Comparison of ENCODE assay signal across 17 mouse cellular contexts in genomic region chr12:87066429-87066828, GRCm38 (mm10). TPM values are rescaled to one million over a fixed set of nuclear protein-coding genes. Genes with fewer than 3 reads are reported as not detected.
A peak's percentile ranks its signal among the peaks of the same experiment; 100 is the strongest.
DNase-seq lines count a peak whose midpoint lies in the region; ATAC-seq lines count a peak whose summit lies in the region.
"Had no signal": no experiment of that assay in that cellular context is flagged by ENCODE, and none has a peak within 500 bp of the region (broad histone marks: within the 10 kb centered on the region; RNA-seq: fewer than 3 reads in every experiment).

No protein-coding gene starts in this region.

- no peak overlapping the region for H3K27ac ChIP-seq in heart, embryonic 12.5 days (ENCODE audit: poor library complexity, severe bottlenecking)
- H3K27ac ChIP-seq: liver, embryonic 15.5 days had no signal

- H3K4me1 ChIP-seq in heart, embryonic 12.5 days (replicated peaks), result no peaks in the 10 kb centered on the region
- H3K4me1 ChIP-seq: liver, embryonic 15.5 days had no signal

- no peak overlapping the region for H3K4me3 ChIP-seq in heart, embryonic 12.5 days
- H3K4me3 ChIP-seq: erythroblast, embryonic 14.5 days; liver, embryonic 15.5 days had no signal

- H3K9ac ChIP-seq in heart, embryonic 12.5 days, result no peak overlapping the region
- H3K9ac ChIP-seq: liver, embryonic 15.5 days had no signal

- 0 out of 2 replicates have a peak, but pooled peaks cover 7% of the 10 kb centered on the region for H3K27me3 ChIP-seq in heart, embryonic 12.5 days (replicated peaks)
- H3K27me3 ChIP-seq: liver, embryonic 15.5 days had no signal

- peak; percentile 41 for DNase-seq in heart, postnatal 4 days
- DNase-seq in right cerebral cortex, postnatal 10 days (ENCODE audit: low spot score in 2 of 2), result peak; percentile 47 to 59
- DNase-seq in right cerebral cortex, postnatal 4 days, result no peak
- DNase-seq in layer of hippocampus, postnatal 14 days (ENCODE audit: low spot score in 2 of 2), result peak; percentile 60 to 67
- DNase-seq in T-cell, adult 2 months (ENCODE audit: low spot score), result no peak
- no peak for DNase-seq in ovary, postnatal 14 days (ENCODE audit: low spot score)
- DNase-seq: cerebellum, adult 11-12 months; heart, adult 18-20 months; kidney, adult 9 months; right cerebral cortex, postnatal 25 days; thymus, adult 18-20 months had no signal

- no peak overlapping the region for H3K4me2 ChIP-seq in heart, embryonic 12.5 days
- H3K4me2 ChIP-seq: liver, embryonic 15.5 days had no signal

- WGBS in heart, embryonic 12.5 days, result 80% methylated on average over 5 of the region's 5 CpGs

- ATAC-seq in heart, embryonic 12.5 days (ENCODE audit: insufficient number of reproducible peaks, low FRiP score), result no peak
- ATAC-seq: CD4-positive, CD25-positive, alpha-beta regulatory T cell, adult 4 months had no signal

- no peaks in the 10 kb centered on the region for H3K36me3 ChIP-seq in heart, embryonic 12.5 days
- H3K36me3 ChIP-seq: liver, embryonic 15.5 days had no signal

- H3K9me3 ChIP-seq in heart, embryonic 12.5 days (replicated peaks), result no peaks in the 10 kb centered on the region
- H3K9me3 ChIP-seq: liver, embryonic 15.5 days had no signal

RNA-seq across cellular contexts. Expression of gene Ngb, which starts 35.9 kb away (rescaled TPM):
- total RNA-seq in heart, postnatal 4 days (2021), result not detected
- polyA plus RNA-seq in heart, embryonic 12.5 days (2016; fragmentation: Nextera tagmentation; extraction: Ambion mirVana), result 0.57 TPM in 1 of 2 replicates, not detected in the other
- 1 to 10 TPM; 1.5 to 2.6 TPM for total RNA-seq in layer of hippocampus, postnatal 14 days (2021)
- total RNA-seq: heart, adult 18-20 months had no signal
- polyA plus RNA-seq: CD4-positive, CD25-positive, alpha-beta regulatory T cell, adult 4 months; erythroblast, embryonic 14.5 days; heart, postnatal 0 days; liver, embryonic 15.5 days had no signal

RNA-seq across cellular contexts. Expression of gene Tmem63c, which starts 45.3 kb away (rescaled TPM):
- total RNA-seq in heart, postnatal 4 days (2021), result under 1 TPM; 0.18 to 0.50 TPM
- polyA plus RNA-seq in heart, embryonic 12.5 days (2016; fragmentation: Nextera tagmentation; extraction: Ambion mirVana), result not detected in 2 replicates
- 10 to 100 TPM; 30.3 to 33.4 TPM for total RNA-seq in layer of hippocampus, postnatal 14 days (2021)
- polyA plus RNA-seq: erythroblast, embryonic 14.5 days; heart, postnatal 0 days; limb, embryonic 11.5 days; liver, embryonic 15.5 days had no signal

Comparison
In these comparisons a context has a peak if more than half of its experiments do, and no peak if none do; other contexts are left out.
1. DNase-seq: peak in heart, postnatal 4 days (single experiment), right cerebral cortex, postnatal 10 days (2 of 2) and layer of hippocampus, postnatal 14 days (2 of 2); none in right cerebral cortex, postnatal 4 days (single experiment), T-cell, adult 2 months (single experiment) and ovary, postnatal 14 days (single experiment).
2. RNA of gene Tmem63c, which starts 45.3 kb away (total RNA-seq): 30.3 to 33.4 TPM in layer of hippocampus, postnatal 14 days; 0.18 to 0.50 TPM in heart, postnatal 4 days; every median in the first group is over 10 times any median in the second.